Mouse (Mus musculus) midbrain, postnatal 0 days (tissue): ENCODE results near the gene Nav2. TPM values are rescaled to one million over a fixed set of nuclear protein-coding genes. Genes with fewer than 3 reads are reported as not detected.

Experiments
- ATAC-seq: fragments of 200-750 bp; cut with Nextera tagmentation; 2 replicates; pipeline ENCODE4 v1.8.0; 2017; ENCODE audit warnings: moderate number of reproducible peaks, mild to moderate bottlenecking, moderate TSS enrichment, moderate library complexity; ENCODE audit not compliant: low FRiP score
- DNase-seq: peaks from one replicate; pipeline ENCODE4 v3.0.0-alpha.2; 2015; ENCODE audit warnings: low spot score
- H3K27ac ChIP-seq: fragments of 300-500 bp; sonication (generic); 2 replicates; pipeline ENCODE4 v1.5.1; 2014; ENCODE audit warnings: low read depth, mild to moderate bottlenecking, low read length, mixed read lengths
- H3K27me3 ChIP-seq: fragments of 300-500 bp; sonication (generic); 2 replicates; pipeline ENCODE4 v1.6.1; 2014; ENCODE audit warnings: low read length, control low read depth, mixed read lengths; ENCODE audit not compliant: insufficient read depth
- H3K36me3 ChIP-seq: fragments of 300-500 bp; sonication (generic); 2 replicates; pipeline ENCODE4 v1.6.1; 2014; ENCODE audit warnings: low read length, control low read depth, mixed read lengths; ENCODE audit not compliant: insufficient read depth
- H3K4me1 ChIP-seq: fragments of 300-500 bp; sonication (generic); 2 replicates; pipeline ENCODE4 v1.6.1; 2014; ENCODE audit warnings: mild to moderate bottlenecking, control low read depth, antibody characterized with exemption, low read length, mixed read lengths; ENCODE audit not compliant: insufficient read depth
- H3K4me2 ChIP-seq: fragments of 300-500 bp; sonication (generic); 2 replicates; pipeline ENCODE4 v1.6.1; 2014; ENCODE audit warnings: low read depth, mild to moderate bottlenecking, low read length, mixed read lengths; ENCODE audit not compliant: poor library complexity, severe bottlenecking
- H3K4me3 ChIP-seq: fragments of 300-500 bp; sonication (generic); 2 replicates; pipeline ENCODE4 v1.5.1; 2014; ENCODE audit warnings: low read depth, mild to moderate bottlenecking, low read length, moderate library complexity
- H3K9ac ChIP-seq: fragments of 300-500 bp; sonication (generic); replicated peaks from 2 replicates; pipeline ENCODE4 v1.6.1; 2014; ENCODE audit warnings: mild to moderate bottlenecking, low read length, moderate library complexity, mixed read lengths; ENCODE audit not compliant: poor library complexity, severe bottlenecking
- H3K9me3 ChIP-seq: fragments of 300-500 bp; sonication (generic); 2 replicates; pipeline ENCODE4 v1.6.1; 2016; ENCODE audit warnings: low read length, control low read depth
- CTCF ChIP-seq: IDR thresholded peaks from 2 replicates; pipeline ENCODE4 v1.5.1; 2016; ENCODE audit warnings: antibody characterized with exemption, mild to moderate bottlenecking
- WGBS: fragments of 180-500 bp; shearing (Covaris S2); extraction: QIAGEN DNeasy Blood & Tissue Kit; methylation state at CpG from one replicate; pipeline ENCODE4 v1.1.7; 2014; 5-methylcytosine and 5-hydroxymethylcytosine counted together
- polyA plus RNA-seq: library from polyadenylated mRNA; unstranded; fragments of >200 nt; fragmentation: Nextera tagmentation; extraction: Ambion mirVana; gene quantifications from 2 replicates; pipeline ENCODE4 v1.2.1, GENCODE M21; 2015
- total RNA-seq: library from RNA; depleted of rRNA; stranded (reverse); fragments of >200 nt; gene quantifications from 2 replicates; pipeline ENCODE4 v1.2.3, GENCODE M21; 2014

The Nav2 gene
- total and polyA plus RNA-seq, 2 experiments from 2014 or later = 18.3 to 53.8 TPM

GRCm38 (mm10) chr7:49415131-49415530 lies 506.6 kb downstream of the Nav2 start:
- H3K27ac ChIP-seq = no peak overlapping the region
- WGBS = 78% methylated on average over 7 of the region's 7 CpGs
- H3K36me3 ChIP-seq = peaks cover 7% of the 10 kb centered on the region; the same call in 1 of the 2 replicates
- no peak for TF ChIP-seq CTCF
- DNase-seq = no peak
- no peak for ATAC-seq
- no peaks in the 10 kb centered on the region for H3K9me3 ChIP-seq
- H3K4me1 ChIP-seq = no peaks in the 10 kb centered on the region
- H3K9ac ChIP-seq = no peak overlapping the region
- H3K27me3 ChIP-seq = no peaks in the 10 kb centered on the region
- H3K4me3 ChIP-seq = no peak overlapping the region
- no peak overlapping the region for H3K4me2 ChIP-seq

- no peak for TF ChIP-seq CTCF
- DNase-seq (peak; percentile 53), ATAC-seq (no peak)
- 83% methylated on average over 12 of the region's 12 CpGs for WGBS
- Histone ChIP-seq H3K9me3 (no peaks in the 10 kb centered on the region), H3K4me2 (no peak overlapping the region), H3K27ac (no peak overlapping the region), H3K4me3 (no peak overlapping the region), H3K36me3 (peaks cover 10% of the 10 kb centered on the region; the same call in 1 of the 2 replicates), H3K4me1 (no peaks in the 10 kb centered on the region), H3K27me3 (no peaks in the 10 kb centered on the region), H3K9ac (no peak overlapping the region)
These were observed 507.2 kb downstream of the Nav2 start for GRCm38 (mm10) chr7:49415716-49416115.

GRCm38 (mm10) chr7:49418841-49419240 lies 510.3 kb downstream of the Nav2 start:
- no peaks in the 10 kb centered on the region for H3K27me3 ChIP-seq
- DNase-seq (no peak), ATAC-seq (no peak)
- H3K9ac ChIP-seq = no peak overlapping the region
- H3K4me2 ChIP-seq = no peak overlapping the region
- peaks cover 13% of the 10 kb centered on the region; the same call in 1 of the 2 replicates for H3K36me3 ChIP-seq
- H3K9me3 ChIP-seq = no peaks in the 10 kb centered on the region
- no peak overlapping the region for H3K27ac ChIP-seq
- no peak overlapping the region for H3K4me3 ChIP-seq
- 62% methylated on average over 13 of the region's 13 CpGs for WGBS
- TF ChIP-seq CTCF = no peak
- H3K4me1 ChIP-seq = no peaks in the 10 kb centered on the region

- DNase-seq (no peak), ATAC-seq (no peak)
- Histone ChIP-seq H3K36me3 (peaks cover 13% of the 10 kb centered on the region; the same call in 1 of the 2 replicates), H3K27me3 (no peaks in the 10 kb centered on the region), H3K27ac (no peak overlapping the region), H3K4me2 (no peak overlapping the region), H3K4me3 (no peak overlapping the region), H3K4me1 (no peaks in the 10 kb centered on the region), H3K9me3 (no peaks in the 10 kb centered on the region), H3K9ac (no peak overlapping the region)
- no peak for TF ChIP-seq CTCF
- WGBS = 93% methylated on average over 17 of the region's 17 CpGs
These were observed 511.8 kb downstream of the Nav2 start for GRCm38 (mm10) chr7:49420139-49420802.

GRCm38 (mm10) chr7:49421261-49421660 lies 512.7 kb downstream of the Nav2 start:
- Histone ChIP-seq H3K9ac (no peak overlapping the region), H3K27me3 (no peaks in the 10 kb centered on the region), H3K4me3 (no peak overlapping the region), H3K36me3 (peaks cover 10% of the 10 kb centered on the region; the same call in 1 of the 2 replicates), H3K9me3 (no peaks in the 10 kb centered on the region), H3K4me1 (no peaks in the 10 kb centered on the region), H3K27ac (no peak overlapping the region), H3K4me2 (no peak overlapping the region)
- 67% methylated on average over 4 of the region's 4 CpGs for whole genome bisulfite sequencing
- no peak for ATAC-seq
- no peak for TF ChIP-seq CTCF
- no peak for DNase-seq

- no peak overlapping the region for H3K27ac ChIP-seq
- no peak overlapping the region for H3K4me3 ChIP-seq
- 89% methylated on average over 6 of the region's 6 CpGs for WGBS
- no peaks in the 10 kb centered on the region for H3K9me3 ChIP-seq
- no peak overlapping the region for H3K9ac ChIP-seq
- no peak for TF ChIP-seq CTCF
- ATAC-seq (no peak), DNase-seq (no peak)
- peaks cover 9% of the 10 kb centered on the region; the same call in 1 of the 2 replicates for H3K36me3 ChIP-seq
- no peaks in the 10 kb centered on the region for H3K4me1 ChIP-seq
- H3K4me2 ChIP-seq = no peak overlapping the region
- no peaks in the 10 kb centered on the region for H3K27me3 ChIP-seq
These were observed 515.4 kb downstream of the Nav2 start for GRCm38 (mm10) chr7:49423943-49424342.
